Mouse (Mus musculus) hindbrain, postnatal 0 days (tissue): ENCODE data around the gene Il5. TPM values are rescaled to one million over a fixed set of nuclear protein-coding genes. Genes with fewer than 3 reads are reported as not detected.

Experiments
- ATAC-seq: fragments of 200-750 bp; cut with Nextera tagmentation; 2 replicates; pipeline ENCODE4 v1.8.0; 2017; ENCODE audit warnings: mild to moderate bottlenecking, moderate TSS enrichment, moderate library complexity
- DNase-seq: peaks from one replicate; pipeline ENCODE4 v3.0.0-alpha.2; 2015; ENCODE audit warnings: low spot score
- H3K27ac ChIP-seq: fragments of 300-500 bp; sonication (generic); 2 replicates; pipeline ENCODE4 v1.5.1; 2014; ENCODE audit warnings: mild to moderate bottlenecking
- H3K27me3 ChIP-seq: fragments of 300-500 bp; sonication (generic); 2 replicates; pipeline ENCODE4 v1.6.1; 2014; ENCODE audit warnings: low read length, mixed read lengths; ENCODE audit not compliant: insufficient read depth
- H3K36me3 ChIP-seq: fragments of 300-500 bp; sonication (generic); 2 replicates; pipeline ENCODE4 v1.6.1; 2014; ENCODE audit warnings: low read length, mixed read lengths; ENCODE audit not compliant: insufficient read depth
- H3K4me1 ChIP-seq: fragments of 300-500 bp; sonication (generic); 2 replicates; pipeline ENCODE4 v1.6.1; 2014; ENCODE audit warnings: antibody characterized with exemption, low read length, mixed read lengths; ENCODE audit not compliant: insufficient read depth
- H3K4me2 ChIP-seq: fragments of 300-500 bp; sonication (generic); 2 replicates; pipeline ENCODE4 v1.6.1; 2014; ENCODE audit warnings: low read depth, mild to moderate bottlenecking, low read length, moderate library complexity, mixed read lengths
- H3K4me3 ChIP-seq: fragments of 300-500 bp; sonication (generic); 2 replicates; pipeline ENCODE4 v1.5.1; 2014; ENCODE audit warnings: low read length
- H3K9ac ChIP-seq: fragments of 300-500 bp; sonication (generic); replicated peaks from 2 replicates; pipeline ENCODE4 v1.6.1; 2014; ENCODE audit warnings: mild to moderate bottlenecking, low read length, moderate library complexity, mixed read lengths
- H3K9me3 ChIP-seq: fragments of 300-500 bp; sonication (generic); 2 replicates; pipeline ENCODE4 v1.6.1; 2016; ENCODE audit warnings: low read length, mixed read lengths
- CTCF ChIP-seq: IDR thresholded peaks from 2 replicates; pipeline ENCODE4 v1.5.1; 2016; ENCODE audit warnings: antibody characterized with exemption, control low read depth, low read depth
- WGBS: fragments of 180-500 bp; shearing (Covaris S2); extraction: QIAGEN DNeasy Blood & Tissue Kit; methylation state at CpG from one replicate; pipeline ENCODE4 v1.1.7; 2014; 5-methylcytosine and 5-hydroxymethylcytosine counted together
- polyA plus RNA-seq: library from polyadenylated mRNA; unstranded; fragments of >200 nt; fragmentation: Nextera tagmentation; extraction: Ambion mirVana; gene quantifications from 2 replicates; pipeline ENCODE4 v1.2.1, GENCODE M21; 2015
- total RNA-seq: library from RNA; depleted of rRNA; stranded (reverse); fragments of >200 nt; gene quantifications from 2 replicates; pipeline ENCODE4 v1.2.3, GENCODE M21; 2014

The Il5 gene
- total and polyA plus RNA-seq, 2 experiments from 2014 or later = not detected

- no peaks in the 10 kb centered on the region; the same call in 1 of the 2 replicates for H3K36me3 ChIP-seq
- ATAC-seq = no peak
- WGBS = 90% methylated on average over 2 of the region's 2 CpGs
Observed at GRCm38 (mm10) chr11:53698521-53698920, 22.1 kb upstream of the Il5 start.

DNA sequence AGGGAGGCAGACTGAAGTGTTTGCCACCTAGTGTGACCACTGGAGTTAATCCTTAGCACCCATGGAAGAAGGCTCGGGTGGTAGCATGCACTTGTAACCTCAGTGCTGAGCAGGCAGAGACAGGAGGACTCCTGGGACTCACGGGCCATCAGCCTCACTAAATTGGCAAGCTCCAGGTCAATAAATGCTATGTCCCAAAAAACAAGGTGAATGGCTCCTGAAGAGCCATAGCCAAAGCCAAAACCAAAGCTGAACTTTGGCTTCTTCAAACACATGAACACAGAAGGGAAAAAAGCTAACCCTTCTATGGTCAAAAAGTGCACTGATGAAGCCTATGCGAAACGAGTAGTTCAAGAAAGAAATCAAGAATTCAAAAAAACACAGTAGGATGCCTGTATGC, 21.2 kb upstream of the Il5 start:
- no peak for TF ChIP-seq CTCF
- Histone ChIP-seq H3K4me1 (no peaks in the 10 kb centered on the region), H3K27ac (no peak overlapping the region), H3K27me3 (no peaks in the 10 kb centered on the region), H3K36me3 (no peaks in the 10 kb centered on the region; the same call in 1 of the 2 replicates), H3K4me3 (no peak overlapping the region), H3K9me3 (no peaks in the 10 kb centered on the region), H3K9ac (no peak overlapping the region), H3K4me2 (no peak overlapping the region)
- DNase-seq = no peak
- no peak for ATAC-seq
- 92% methylated on average over 4 of the region's 4 CpGs for WGBS

More at GRCm38 (mm10) chr11:53698521-53698920, 22.1 kb upstream of the Il5 start:
- Histone ChIP-seq H3K9ac (no peak overlapping the region), H3K27ac (no peak overlapping the region), H3K9me3 (no peaks in the 10 kb centered on the region), H3K27me3 (no peaks in the 10 kb centered on the region), H3K4me3 (no peak overlapping the region), H3K4me2 (no peak overlapping the region), H3K4me1 (no peaks in the 10 kb centered on the region)
- no peak for DNase-seq
- no peak for TF ChIP-seq CTCF

GRCm38 (mm10) chr11:53706236-53706933, 14.2 kb upstream of the Il5 start:
- Histone ChIP-seq H3K9me3 (no peaks in the 10 kb centered on the region), H3K36me3 (no peaks in the 10 kb centered on the region), H3K4me3 (peak overlapping the region; percentile 75), H3K9ac (peak overlapping the region; percentile 61), H3K4me1 (0 out of 2 replicates have a peak, but pooled peaks cover 7% of the 10 kb centered on the region), H3K27me3 (no peaks in the 10 kb centered on the region), H3K27ac (peak overlapping the region; percentile 52; the same call in 1 of the 2 replicates), H3K4me2 (peak overlapping the region; percentile 98)
- TF ChIP-seq CTCF = peak; percentile 1; the same call in 1 of the 2 replicates
- DNase-seq (peak; percentile 65), ATAC-seq (peak; percentile 65)
- WGBS = 7% methylated on average over 29 of the region's 29 CpGs

DNA sequence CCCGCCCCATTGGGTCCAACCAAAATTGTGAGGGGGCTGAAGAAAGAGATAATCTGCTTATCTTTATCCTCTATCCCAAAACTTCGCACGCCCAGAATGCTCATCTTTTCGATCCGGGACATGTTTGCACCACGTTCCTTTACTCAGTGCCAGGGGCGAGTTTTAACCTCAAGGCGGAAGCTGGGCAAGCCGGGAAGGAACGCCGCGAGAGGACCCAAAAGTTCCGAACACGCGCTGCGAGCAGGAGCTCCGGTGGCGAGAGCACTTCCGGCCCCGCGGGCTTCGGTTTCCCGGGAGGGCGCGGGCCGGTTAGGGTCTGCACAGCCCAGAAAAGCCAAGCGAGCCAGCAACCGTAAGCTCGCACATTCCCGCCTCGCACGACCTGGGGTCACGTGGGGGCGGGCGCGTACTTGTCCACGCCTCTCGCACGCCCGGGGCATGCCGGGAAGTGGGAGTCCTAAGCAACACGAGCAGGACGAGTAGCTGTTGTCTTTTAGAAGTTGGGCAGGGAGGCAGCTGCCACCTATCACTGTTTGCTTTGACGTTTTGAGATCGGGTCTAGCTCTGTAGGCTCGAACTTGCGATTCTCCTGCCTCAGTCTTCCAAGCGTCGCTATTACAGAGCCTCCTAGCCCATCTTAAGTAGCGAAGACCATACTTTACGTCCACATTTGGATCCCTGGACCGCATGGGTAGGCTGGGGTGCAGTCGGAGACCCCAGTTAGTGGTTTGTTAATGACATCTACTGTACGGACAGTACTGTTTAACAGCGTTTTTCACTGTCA, 13.5 kb upstream of the Il5 start, which contains the start of gene Rad50:
Rad50 (minus strand) TSS at position 386 of the 784 bp plus-strand sequence.
- H3K9ac ChIP-seq = peak within 1 kb of the TSS; percentile 61
- peak within 1 kb of the TSS; percentile 75 for H3K4me3 ChIP-seq
- H3K9me3 ChIP-seq = no peaks in the 10 kb centered on the region
- H3K27me3 ChIP-seq = no peaks in the 10 kb centered on the region
- peak within 1 kb of the TSS; percentile 52; the same call in 1 of the 2 replicates for H3K27ac ChIP-seq
- peak within 1 kb of the TSS; percentile 98 for H3K4me2 ChIP-seq
- no peaks in the 10 kb centered on the region for H3K36me3 ChIP-seq
- DNase-seq = peak; percentile 92
- ATAC-seq = peak; percentile 96
- no peak for TF ChIP-seq CTCF
- WGBS = 4% methylated on average over 55 of the region's 55 CpGs
- 0 out of 2 replicates have a peak, but pooled peaks cover 7% of the 10 kb centered on the region for H3K4me1 ChIP-seq

DNA sequence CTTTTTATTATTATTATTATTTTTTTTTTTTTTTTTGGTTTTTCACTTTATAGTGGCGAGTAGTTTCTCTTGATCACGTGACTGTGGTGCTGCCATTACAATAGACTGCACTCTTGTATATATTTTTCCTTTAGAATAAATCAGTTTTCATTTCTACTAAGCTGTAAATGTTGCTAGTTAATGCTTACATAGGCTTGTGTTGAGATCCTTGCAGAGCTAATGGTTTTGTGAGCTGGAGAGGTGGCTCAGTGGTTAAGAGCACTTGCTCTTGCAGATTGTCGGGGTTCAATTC, 12.9 kb upstream of the Il5 start:
- H3K9me3 ChIP-seq = no peaks in the 10 kb centered on the region
- no peaks in the 10 kb centered on the region for H3K27me3 ChIP-seq
- ATAC-seq = no peak
- no peak for TF ChIP-seq CTCF
- no peaks in the 10 kb centered on the region for H3K36me3 ChIP-seq
- 81% methylated on average over 3 of the region's 3 CpGs for WGBS
- H3K27ac ChIP-seq = no peak overlapping the region
- peak overlapping the region; percentile 75 for H3K4me3 ChIP-seq
- H3K4me1 ChIP-seq = 0 out of 2 replicates have a peak, but pooled peaks cover 7% of the 10 kb centered on the region
- no peak for DNase-seq
- peak overlapping the region; percentile 98 for H3K4me2 ChIP-seq
- peak overlapping the region; percentile 61; the same call in 1 of the 2 replicates for H3K9ac ChIP-seq

DNA sequence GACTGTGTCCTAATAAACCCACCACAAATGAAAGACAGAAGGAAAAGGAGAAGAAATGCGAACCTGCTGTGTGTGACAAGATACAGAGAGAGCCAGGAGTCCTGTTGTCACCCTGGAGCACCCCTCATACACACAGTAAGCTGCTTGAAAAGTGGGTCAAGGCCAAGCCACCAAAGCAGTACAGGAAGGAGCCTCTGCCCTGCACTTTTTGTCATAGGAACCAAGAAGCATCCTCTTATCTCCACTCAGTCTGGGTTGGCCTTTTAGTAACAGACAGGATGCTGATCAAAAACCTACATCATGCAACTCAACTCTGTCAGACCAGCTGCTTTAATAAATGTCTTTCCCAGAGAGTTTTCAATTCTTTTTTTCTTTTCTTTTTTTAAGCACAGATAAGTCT, 893 bp upstream of the Il5 start:
- ATAC-seq = no peak
- H3K4me2 ChIP-seq = no peak overlapping the region
- no peak for TF ChIP-seq CTCF
- H3K27ac ChIP-seq = no peak overlapping the region
- H3K4me1 ChIP-seq = no peaks in the 10 kb centered on the region
- H3K36me3 ChIP-seq = no peaks in the 10 kb centered on the region
- H3K4me3 ChIP-seq = no peak overlapping the region
- WGBS = 87% methylated on average over 1 of the region's 1 CpGs
- DNase-seq = no peak
- no peak overlapping the region for H3K9ac ChIP-seq
- H3K9me3 ChIP-seq = no peaks in the 10 kb centered on the region
- no peaks in the 10 kb centered on the region for H3K27me3 ChIP-seq
